Mouse (Mus musculus) lung, embryonic 16.5 days (tissue): ENCODE measurements around the gene Fam196a. TPM values are rescaled to one million over a fixed set of nuclear protein-coding genes. Genes with fewer than 3 reads are reported as not detected.

Source experiments
- ATAC-seq: fragments of 200-750 bp; cut with Nextera tagmentation; 2 replicates; pipeline ENCODE4 v1.8.0; 2017; ENCODE audit warnings: low read depth, mild to moderate bottlenecking, moderate library complexity
- H3K27ac ChIP-seq: fragments of 300-500 bp; sonication (generic); 2 replicates; pipeline ENCODE4 v1.5.1; 2014; ENCODE audit warnings: mild to moderate bottlenecking, control low read depth, low read length
- H3K27me3 ChIP-seq: fragments of 300-500 bp; sonication (generic); 2 replicates; pipeline ENCODE4 v1.6.1; 2014; ENCODE audit warnings: low read depth, low read length, mixed read lengths; ENCODE audit not compliant: control insufficient read depth, insufficient read depth
- H3K36me3 ChIP-seq: fragments of 300-500 bp; sonication (generic); 2 replicates; pipeline ENCODE4 v1.6.1; 2014; ENCODE audit warnings: low read length; ENCODE audit not compliant: control insufficient read depth, insufficient read depth
- H3K4me1 ChIP-seq: fragments of 300-500 bp; sonication (generic); replicated peaks from 2 replicates; pipeline ENCODE4 v1.6.1; 2014; ENCODE audit warnings: low read length, mixed read lengths; ENCODE audit not compliant: control insufficient read depth, insufficient read depth
- H3K4me2 ChIP-seq: fragments of 300-500 bp; sonication (generic); 2 replicates; pipeline ENCODE4 v1.6.1; 2014; ENCODE audit warnings: low read depth, low read length, control low read depth
- H3K4me3 ChIP-seq: fragments of 300-500 bp; sonication (generic); 2 replicates; pipeline ENCODE4 v1.5.1; 2014; ENCODE audit warnings: mild to moderate bottlenecking, low read length, control low read depth
- H3K9ac ChIP-seq: fragments of 300-500 bp; sonication (generic); 2 replicates; pipeline ENCODE4 v1.6.1; 2014; ENCODE audit warnings: low read length, control low read depth
- H3K9me3 ChIP-seq: fragments of 300-500 bp; sonication (generic); 2 replicates; pipeline ENCODE4 v1.6.1; 2016; ENCODE audit warnings: low read length; ENCODE audit not compliant: control insufficient read depth
- WGBS: fragments of 180-500 bp; shearing (Covaris S2); extraction: QIAGEN DNeasy Blood & Tissue Kit; methylation state at CpG from one replicate; pipeline ENCODE4 v1.1.7; 2014; 5-methylcytosine and 5-hydroxymethylcytosine counted together
- polyA plus RNA-seq: library from polyadenylated mRNA; unstranded; fragments of >200 nt; fragmentation: Nextera tagmentation; extraction: Ambion mirVana; gene quantifications from 2 replicates; pipeline ENCODE4 v1.2.1, GENCODE M21; 2015

Fam196a gene
- polyA plus RNA-seq, 1 experiment from 2014 or later = 2.2 TPM

- no peak overlapping the region for H3K27ac ChIP-seq
- WGBS = 61% methylated on average over 3 of the region's 3 CpGs
- no peaks in the 10 kb centered on the region for H3K9me3 ChIP-seq
- no peak for ATAC-seq
- H3K36me3 ChIP-seq = peaks cover 2% of the 10 kb centered on the region; the same call in 1 of the 2 replicates
- no peak overlapping the region for H3K4me2 ChIP-seq
- H3K27me3 ChIP-seq = no peaks in the 10 kb centered on the region
- no peaks in the 10 kb centered on the region for H3K4me1 ChIP-seq
- H3K4me3 ChIP-seq = no peak overlapping the region
- no peak overlapping the region for H3K9ac ChIP-seq
Measured at GRCm38 (mm10) chr7:134872511-134872910, 65.7 kb downstream of the Fam196a start.

GRCm38 (mm10) chr7:134864175-134864574, 74.1 kb downstream of the Fam196a start:
- H3K4me3 ChIP-seq = no peak overlapping the region
- WGBS = 74% methylated on average over 2 of the region's 2 CpGs
- H3K36me3 ChIP-seq = 0 out of 2 replicates have a peak, but pooled peaks cover 2% of the 10 kb centered on the region
- no peak overlapping the region for H3K27ac ChIP-seq
- H3K9ac ChIP-seq = no peak overlapping the region
- no peaks in the 10 kb centered on the region for H3K9me3 ChIP-seq
- no peaks in the 10 kb centered on the region for H3K4me1 ChIP-seq
- no peak for ATAC-seq
- H3K27me3 ChIP-seq = no peaks in the 10 kb centered on the region
- no peak overlapping the region for H3K4me2 ChIP-seq

GRCm38 (mm10) chr7:134862000-134862399, 76.2 kb downstream of the Fam196a start:
- 0 out of 2 replicates have a peak, but pooled peaks cover 2% of the 10 kb centered on the region for H3K36me3 ChIP-seq
- H3K4me1 ChIP-seq = no peaks in the 10 kb centered on the region
- no peak overlapping the region for H3K4me2 ChIP-seq
- no peaks in the 10 kb centered on the region for H3K9me3 ChIP-seq
- no peak overlapping the region for H3K9ac ChIP-seq
- no peak overlapping the region for H3K4me3 ChIP-seq
- no peak for ATAC-seq
- H3K27me3 ChIP-seq = no peaks in the 10 kb centered on the region
- 73% methylated on average over 6 of the region's 6 CpGs for WGBS
- H3K27ac ChIP-seq = no peak overlapping the region

GRCm38 (mm10) chr7:134842751-134843150, 95.5 kb downstream of the Fam196a start:
- ATAC-seq = no peak
- H3K36me3 ChIP-seq = no peaks in the 10 kb centered on the region
- no peaks in the 10 kb centered on the region for H3K27me3 ChIP-seq
- no peaks in the 10 kb centered on the region for H3K9me3 ChIP-seq
- no peaks in the 10 kb centered on the region for H3K4me1 ChIP-seq
- H3K27ac ChIP-seq = no peak overlapping the region
- H3K4me2 ChIP-seq = no peak overlapping the region
- WGBS = 75% methylated on average over 4 of the region's 4 CpGs
- H3K9ac ChIP-seq = no peak overlapping the region
- no peak overlapping the region for H3K4me3 ChIP-seq

GRCm38 (mm10) chr7:134840066-134840465, 98.2 kb downstream of the Fam196a start:
- no peak overlapping the region for H3K4me3 ChIP-seq
- H3K4me2 ChIP-seq = no peak overlapping the region
- WGBS = 94% methylated on average over 2 of the region's 2 CpGs
- no peaks in the 10 kb centered on the region for H3K27me3 ChIP-seq
- H3K4me1 ChIP-seq = no peaks in the 10 kb centered on the region
- no peaks in the 10 kb centered on the region for H3K36me3 ChIP-seq
- H3K9me3 ChIP-seq = no peaks in the 10 kb centered on the region
- no peak overlapping the region for H3K27ac ChIP-seq
- no peak for ATAC-seq
- H3K9ac ChIP-seq = no peak overlapping the region
